Mouse (Mus musculus) midbrain, embryonic 11.5 days (tissue): ENCODE measurements around the gene Asap2. TPM values are rescaled to one million over a fixed set of nuclear protein-coding genes. Genes with fewer than 3 reads are reported as not detected.
A peak's percentile ranks its signal among the peaks of the same experiment; 100 is the strongest.
"Not testable (repeated sequence)": the region's sequence is repeated elsewhere in the genome, so short reads cannot be mapped to it uniquely, and the experiment has no call there.

Experiments used
- ATAC-seq: fragments of 200-750 bp; cut with Nextera tagmentation; 2 replicates; pipeline ENCODE4 v1.8.0; 2017; ENCODE audit warnings: moderate TSS enrichment, moderate library complexity; ENCODE audit not compliant: low FRiP score
- DNase-seq: peaks from one replicate; pipeline ENCODE4 v3.0.0; 2015; ENCODE audit warnings: low spot score; ENCODE audit errors: missing footprints
- H3K27ac ChIP-seq: fragments of 300-500 bp; sonication (generic); 2 replicates; pipeline ENCODE4 v1.5.1; 2014; ENCODE audit warnings: low read depth, low read length
- H3K27me3 ChIP-seq: fragments of 300-500 bp; sonication (generic); 2 replicates; pipeline ENCODE4 v1.6.1; 2014; ENCODE audit warnings: mild to moderate bottlenecking, low read length, moderate library complexity, mixed read lengths; ENCODE audit not compliant: control insufficient read depth, insufficient read depth
- H3K36me3 ChIP-seq: fragments of 300-500 bp; sonication (generic); 2 replicates; pipeline ENCODE4 v1.6.1; 2014; ENCODE audit warnings: mild to moderate bottlenecking, low read length, moderate library complexity, mixed read lengths; ENCODE audit not compliant: control insufficient read depth, insufficient read depth
- H3K4me1 ChIP-seq: fragments of 300-500 bp; sonication (generic); 2 replicates; pipeline ENCODE4 v1.6.1; 2014; ENCODE audit warnings: low read length; ENCODE audit not compliant: control insufficient read depth, insufficient read depth
- H3K4me2 ChIP-seq: fragments of 300-500 bp; sonication (generic); 2 replicates; pipeline ENCODE4 v1.6.1; 2014; ENCODE audit warnings: mild to moderate bottlenecking, moderate library complexity
- H3K4me3 ChIP-seq: fragments of 300-500 bp; sonication (generic); 2 replicates; pipeline ENCODE4 v1.5.1; 2014; ENCODE audit warnings: low read depth, low read length
- H3K9ac ChIP-seq: fragments of 300-500 bp; sonication (generic); 2 replicates; pipeline ENCODE4 v1.6.1; 2014; ENCODE audit warnings: low read length
- H3K9me3 ChIP-seq: fragments of 300-500 bp; sonication (generic); 2 replicates; pipeline ENCODE4 v1.6.1; 2016; ENCODE audit warnings: low read length; ENCODE audit not compliant: control insufficient read depth
- WGBS: fragments of 180-500 bp; shearing (Covaris S2); extraction: QIAGEN DNeasy Blood & Tissue Kit; methylation state at CpG from one replicate; pipeline ENCODE4 v1.1.7; 2014; 5-methylcytosine and 5-hydroxymethylcytosine counted together
- polyA plus RNA-seq: library from polyadenylated mRNA; unstranded; fragments of >200 nt; fragmentation: Nextera tagmentation; extraction: Ambion mirVana; gene quantifications from 2 replicates; pipeline ENCODE4 v1.2.1, GENCODE M21; 2014

Gene Asap2
- polyA plus RNA-seq, 1 experiment from 2014 or later, result 16.0 TPM

- DNase-seq, H3K27ac ChIP-seq, H3K36me3 ChIP-seq, H3K9me3 ChIP-seq, H3K27me3 ChIP-seq, H3K4me1 ChIP-seq: not testable (repeated sequence)
- peak overlapping the region; percentile 53 for H3K4me2 ChIP-seq
- ATAC-seq, result peak; percentile 68
- WGBS, result 2% methylated on average over 8 of the region's 8 CpGs
- peak overlapping the region; percentile 84; the same call in 1 of the 2 replicates for H3K9ac ChIP-seq
- H3K4me3 ChIP-seq, result peak overlapping the region; percentile 76
Measured at GRCm38 (mm10) chr12:21111116-21111475, 120.8 kb downstream of the Asap2 start.

GRCm38 (mm10) chr12:21111476-21112452 is 121.5 kb downstream of the Asap2 start:
- peak overlapping the region; percentile 53 for H3K4me2 ChIP-seq
- no peaks in the 10 kb centered on the region for H3K9me3 ChIP-seq
- no peaks in the 10 kb centered on the region for H3K4me1 ChIP-seq
- H3K27me3 ChIP-seq, result no peaks in the 10 kb centered on the region
- ATAC-seq (peak; percentile 99), DNase-seq (peak; percentile 99)
- WGBS, result under 1% methylated on average over 81 of the region's 118 CpGs
- H3K4me3 ChIP-seq, result peak overlapping the region; percentile 76
- H3K36me3 ChIP-seq, result no peaks in the 10 kb centered on the region
- peak overlapping the region; percentile 73 for H3K27ac ChIP-seq
- peak overlapping the region; percentile 84 for H3K9ac ChIP-seq

- H3K9ac ChIP-seq, result peak overlapping the region; percentile 84
- peak overlapping the region; percentile 76 for H3K4me3 ChIP-seq
- 0% methylated on average over 17 of the region's 17 CpGs for WGBS
- peak; percentile 56 for ATAC-seq
- no peaks in the 10 kb centered on the region for H3K9me3 ChIP-seq
- H3K27ac ChIP-seq, result peak overlapping the region; percentile 73
- peak overlapping the region; percentile 53 for H3K4me2 ChIP-seq
- peak; percentile 95 for DNase-seq
- no peaks in the 10 kb centered on the region for H3K4me1 ChIP-seq
- H3K27me3 ChIP-seq, result no peaks in the 10 kb centered on the region
- no peaks in the 10 kb centered on the region for H3K36me3 ChIP-seq
Measured at GRCm38 (mm10) chr12:21112453-21112857, 122.2 kb downstream of the Asap2 start.

- ATAC-seq, result no peak
- H3K4me2 ChIP-seq, result no peak overlapping the region
- H3K36me3 ChIP-seq, result no peaks in the 10 kb centered on the region
- 78% methylated on average over 3 of the region's 3 CpGs for WGBS
- DNase-seq, result no peak
- H3K9me3 ChIP-seq, result no peaks in the 10 kb centered on the region
- H3K4me3 ChIP-seq, result no peak overlapping the region
- H3K9ac ChIP-seq, result no peak overlapping the region
- H3K27ac ChIP-seq, result no peak overlapping the region
- no peaks in the 10 kb centered on the region for H3K4me1 ChIP-seq
- H3K27me3 ChIP-seq, result no peaks in the 10 kb centered on the region
Measured at GRCm38 (mm10) chr12:21119446-21119845, 129.2 kb downstream of the Asap2 start.

GRCm38 (mm10) chr12:21122818-21123217 is 132.6 kb downstream of the Asap2 start:
- H3K4me1 ChIP-seq, result peaks cover 12% of the 10 kb centered on the region
- DNase-seq (no peak), ATAC-seq (no peak)
- H3K4me3 ChIP-seq, result no peak overlapping the region
- H3K4me2 ChIP-seq, result no peak overlapping the region
- no peak overlapping the region for H3K27ac ChIP-seq
- WGBS, result 90% methylated on average over 3 of the region's 3 CpGs
- H3K9ac ChIP-seq, result no peak overlapping the region
- no peaks in the 10 kb centered on the region for H3K36me3 ChIP-seq
- H3K27me3 ChIP-seq, result no peaks in the 10 kb centered on the region
- H3K9me3 ChIP-seq, result no peaks in the 10 kb centered on the region

- whole genome bisulfite sequencing, result 88% methylated on average over 5 of the region's 5 CpGs
- ATAC-seq, result no peak
- H3K27me3 ChIP-seq, result no peaks in the 10 kb centered on the region
Measured at GRCm38 (mm10) chr12:21123647-21124046, 133.4 kb downstream of the Asap2 start.

GRCm38 (mm10) chr12:21125675-21126470 is 135.6 kb downstream of the Asap2 start:
- no peak overlapping the region for H3K9ac ChIP-seq
- no peaks in the 10 kb centered on the region for H3K27me3 ChIP-seq
- no peak overlapping the region for H3K27ac ChIP-seq
- H3K4me2 ChIP-seq, result no peak overlapping the region
- ATAC-seq (no peak), DNase-seq (no peak)
- peaks cover 16% of the 10 kb centered on the region for H3K4me1 ChIP-seq
- no peaks in the 10 kb centered on the region for H3K36me3 ChIP-seq
- 77% methylated on average over 10 of the region's 10 CpGs for WGBS
- no peak overlapping the region for H3K4me3 ChIP-seq
- H3K9me3 ChIP-seq, result no peaks in the 10 kb centered on the region

More at GRCm38 (mm10) chr12:21123647-21124046, 133.4 kb downstream of the Asap2 start:
- Histone ChIP-seq H3K9me3 (no peaks in the 10 kb centered on the region), H3K36me3 (no peaks in the 10 kb centered on the region), H3K27ac (no peak overlapping the region), H3K4me1 (peaks cover 12% of the 10 kb centered on the region), H3K4me2 (no peak overlapping the region), H3K9ac (no peak overlapping the region), H3K4me3 (no peak overlapping the region)
- DNase-seq, result no peak

- WGBS, result 81% methylated on average over 4 of the region's 4 CpGs
- H3K4me1 ChIP-seq, result peaks cover 16% of the 10 kb centered on the region
Measured at GRCm38 (mm10) chr12:21126516-21126915, 136.3 kb downstream of the Asap2 start.

More at GRCm38 (mm10) chr12:21126516-21126915, 136.3 kb downstream of the Asap2 start:
- Histone ChIP-seq H3K4me3 (no peak overlapping the region), H3K36me3 (no peaks in the 10 kb centered on the region), H3K9me3 (no peaks in the 10 kb centered on the region), H3K4me2 (no peak overlapping the region), H3K27me3 (no peaks in the 10 kb centered on the region), H3K27ac (no peak overlapping the region), H3K9ac (no peak overlapping the region)
- DNase-seq, result peak; percentile 51
- no peak for ATAC-seq
